Mouse (Mus musculus) stomach, postnatal 0 days (tissue): ENCODE results near the gene Olfr545.
"Not testable (repeated sequence)": the region's sequence is repeated elsewhere in the genome, so short reads cannot be mapped to it uniquely, and the experiment has no call there.

ENCODE experiments used
- CTCF ChIP-seq: IDR thresholded peaks from 2 replicates; pipeline ENCODE4 v1.5.1; 2016; ENCODE audit warnings: antibody characterized with exemption, low read depth, mild to moderate bottlenecking, moderate library complexity
- EP300 ChIP-seq: optimal IDR thresholded peaks from 2 replicates; pipeline ENCODE3; 2016; ENCODE audit warnings: antibody characterized with exemption

GRCm38 (mm10) chr7:102494416-102494815 lies 5.0 kb downstream of the Olfr545 start:
- 0 out of 2 replicates have a peak, but pooled peaks have one; percentile 19 for TF ChIP-seq CTCF
- TF ChIP-seq EP300: not testable (repeated sequence)
